Mouse (Mus musculus) CD8-positive naive resting alpha-beta T cell, adult 57 days (primary cell): Measurements from ENCODE around the gene Ankrd61. TPM values are rescaled to one million over a fixed set of nuclear protein-coding genes. Genes with fewer than 3 reads are reported as not detected.

Experiments
- total RNA-seq: library from RNA; stranded (reverse); gene quantifications from one replicate; pipeline ENCODE4 v1.2.4, GENCODE M21; 2023

The Ankrd61 gene
- total RNA-seq: 0.37 TPM

DNA sequence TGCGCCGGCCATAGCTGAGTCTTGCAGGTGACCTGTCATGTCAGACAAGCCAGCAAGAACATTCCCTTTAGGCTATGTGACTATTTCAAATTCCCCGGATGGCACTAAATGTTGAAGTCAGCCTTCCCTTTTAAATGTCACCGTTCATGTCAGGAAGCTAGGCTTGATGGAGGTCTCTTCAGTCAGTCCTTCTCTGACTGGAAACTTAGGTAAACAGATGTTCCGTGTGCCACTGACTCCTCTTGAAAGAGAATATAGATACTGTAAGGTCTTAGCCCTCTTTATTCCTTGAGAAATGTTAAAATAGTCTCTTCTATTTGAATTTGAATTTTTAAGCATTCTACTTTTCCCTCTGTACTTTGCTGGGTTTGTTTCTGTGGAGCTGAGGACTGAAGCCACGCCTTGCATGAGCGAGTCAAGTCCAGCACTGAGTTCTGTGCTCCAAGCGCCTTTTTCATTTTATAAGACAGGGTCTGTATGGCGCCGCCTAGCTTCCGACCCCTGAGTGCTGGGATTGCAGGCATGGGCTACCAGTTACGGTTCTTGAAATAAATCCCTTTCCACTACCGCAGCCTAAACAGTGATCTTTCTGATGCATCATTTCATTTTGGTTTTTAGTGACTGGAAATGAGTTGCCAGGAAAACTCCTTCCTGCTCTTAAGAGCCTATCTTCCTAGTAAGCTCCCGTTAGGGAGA lies at the start of gene Ankrd61:
Gene Ankrd61, minus strand, starts transcription at position 51 of the 696 bp plus-strand sequence.

DNA sequence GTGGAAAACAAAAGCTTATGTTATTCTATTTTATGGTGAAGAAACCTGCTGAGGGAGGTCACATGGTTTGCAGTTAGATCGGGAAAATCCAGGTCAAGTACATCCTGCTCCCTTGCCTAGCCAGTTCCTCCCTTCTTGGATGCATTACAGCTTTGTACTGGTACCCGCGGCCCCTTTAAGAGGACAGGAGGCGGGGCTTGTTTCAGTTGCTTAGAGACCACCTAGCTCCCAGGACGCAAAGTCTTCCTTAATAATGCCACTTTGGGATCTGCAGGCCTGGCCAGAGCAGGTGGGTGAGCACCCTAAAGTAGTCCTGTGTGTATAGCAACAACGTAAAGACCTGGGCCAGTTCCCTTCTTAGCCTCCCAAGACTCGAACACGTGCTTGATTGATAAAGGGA lies 35.3 kb upstream of the Ankrd61 start, which contains the start of gene Rsph10b:
Gene Rsph10b, plus strand, starts transcription at position 205 of the 400 bp plus-strand sequence.

DNA sequence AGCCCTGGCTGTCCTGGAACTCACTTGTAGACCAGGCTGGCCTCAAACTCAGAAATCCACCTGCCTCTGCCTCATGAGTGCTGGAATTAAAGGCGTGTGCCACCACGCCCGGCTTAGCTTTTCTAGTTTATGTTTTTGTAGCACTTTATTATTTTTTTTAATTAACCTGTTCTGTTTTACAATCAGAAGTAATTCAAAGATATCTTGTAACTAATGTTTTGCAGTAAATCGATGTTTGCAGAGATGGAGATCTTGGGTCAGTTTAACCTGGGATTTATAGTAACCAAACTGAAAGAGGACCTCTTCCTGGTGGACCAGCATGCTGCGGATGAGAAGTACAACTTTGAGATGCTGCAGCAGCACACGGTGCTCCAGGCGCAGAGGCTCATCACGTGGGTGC lies 30.4 kb upstream of the Ankrd61 start, which contains the start of gene Gm42421:
Gene Gm42421, plus strand, starts transcription at position 301 of the 400 bp plus-strand sequence.

DNA sequence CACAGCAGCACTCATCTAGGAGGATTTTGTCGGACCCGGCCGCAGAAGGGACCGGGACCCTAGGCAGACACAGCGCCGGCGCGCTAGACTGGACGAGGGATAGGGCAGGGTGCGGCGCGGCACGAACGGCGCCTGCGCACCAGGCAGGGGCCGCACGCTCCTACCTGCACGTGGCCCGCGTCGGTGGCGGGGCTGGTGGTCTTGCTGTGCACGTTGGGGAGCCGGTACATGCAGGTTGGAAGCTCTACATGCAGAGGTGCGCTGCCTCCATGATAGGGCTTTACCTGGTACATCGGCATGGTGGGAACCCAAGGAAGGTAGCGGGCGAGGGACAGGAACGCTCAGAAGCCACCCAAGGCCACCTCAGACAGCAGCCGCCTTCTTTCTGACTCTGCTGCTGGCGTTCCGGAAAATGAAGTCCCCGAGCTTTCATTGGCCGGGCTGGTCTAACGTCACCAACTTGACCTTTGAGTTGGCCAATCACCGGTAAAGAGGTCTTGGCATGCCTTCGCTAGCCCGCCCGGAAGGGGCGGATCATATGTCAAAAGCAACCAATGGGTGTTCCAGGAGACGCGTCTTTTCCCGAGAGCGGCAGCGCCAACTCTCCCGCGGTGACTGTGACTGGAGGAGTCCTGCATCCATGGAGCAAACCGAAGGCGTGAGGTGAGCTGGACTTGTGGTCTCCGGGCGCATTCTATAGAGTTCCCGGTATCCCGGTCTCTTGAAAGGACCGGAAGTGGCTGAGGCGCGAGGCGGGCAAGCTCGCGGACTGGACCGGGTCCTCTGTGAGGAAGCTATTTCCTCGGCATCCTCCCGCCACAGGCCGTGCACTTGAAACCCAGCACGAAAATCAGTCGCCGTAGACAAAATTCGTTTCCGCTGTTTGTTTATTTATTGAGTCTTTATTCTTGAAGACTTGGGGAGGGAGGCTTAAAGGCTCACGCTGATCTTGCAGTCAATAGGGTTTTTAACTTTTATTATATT lies 12.2 kb upstream of the Ankrd61 start, which contains the start of the genes Aimp2 and Pms2:
Gene Aimp2, minus strand, starts transcription at position 431 of the 984 bp plus-strand sequence.
Gene Pms2, plus strand, starts transcription at position 548 of the 984 bp plus-strand sequence.

Other genes starting within 250 kb of the Ankrd61 start
- 32.3 TPM for gene Usp42, start 165.4 kb downstream of the Ankrd61 start, total RNA-seq
- 33.3 TPM for gene Eif2ak1, start 79.9 kb downstream of the Ankrd61 start, total RNA-seq
- gene Aimp2, start 12.2 kb upstream of the Ankrd61 start, total RNA-seq: 30.1 TPM
- gene Pms2, start 12.3 kb upstream of the Ankrd61 start, total RNA-seq: 22.9 TPM
- gene Gm42421, start 30.5 kb upstream of the Ankrd61 start, total RNA-seq: not detected
- 1.3 TPM for gene Rsph10b, start 35.4 kb upstream of the Ankrd61 start, total RNA-seq
- 68.4 TPM for gene Ccz1, start 117.2 kb upstream of the Ankrd61 start, total RNA-seq
- gene Ocm, start 129.0 kb upstream of the Ankrd61 start, total RNA-seq: not detected
- gene Lmtk2, start 202.8 kb upstream of the Ankrd61 start, total RNA-seq: 32.4 TPM